Mouse (Mus musculus) urinary bladder, postnatal 14 days (tissue): ENCODE results near the gene 1700018B08Rik.

Experiments
- DNase-seq: peaks from one replicate; pipeline ENCODE4 v3.0.0; 2021; ENCODE audit warnings: low spot score

Gene 1700018B08Rik

GRCm38 (mm10) chr8:121561636-121562345 is 17.7 kb upstream of the 1700018B08Rik start:
- DNase-seq: peak; percentile 64

GRCm38 (mm10) chr8:121560432-121561100 is 16.4 kb upstream of the 1700018B08Rik start:
- DNase-seq: no peak

GRCm38 (mm10) chr8:121559801-121560200 is 15.7 kb upstream of the 1700018B08Rik start:
- no peak for DNase-seq

- no peak for DNase-seq
Measured at GRCm38 (mm10) chr8:121558538-121558937, 14.4 kb upstream of the 1700018B08Rik start.

- DNase-seq: no peak
Measured at GRCm38 (mm10) chr8:121557746-121558145, 13.6 kb upstream of the 1700018B08Rik start.

- DNase-seq: no peak
Measured at GRCm38 (mm10) chr8:121553831-121554475, 9.8 kb upstream of the 1700018B08Rik start.

- DNase-seq: no peak
Measured at GRCm38 (mm10) chr8:121552506-121552905, 8.4 kb upstream of the 1700018B08Rik start.

GRCm38 (mm10) chr8:121551065-121551985 is 7.2 kb upstream of the 1700018B08Rik start:
- no peak for DNase-seq

- no peak for DNase-seq
Measured at GRCm38 (mm10) chr8:121550056-121550455, 5.9 kb upstream of the 1700018B08Rik start.

GRCm38 (mm10) chr8:121547132-121547531 is 3.0 kb upstream of the 1700018B08Rik start:
- DNase-seq: peak; percentile 72

GRCm38 (mm10) chr8:121544936-121545335 is 816 bp upstream of the 1700018B08Rik start:
- DNase-seq: no peak

- DNase-seq: no peak
Measured at GRCm38 (mm10) chr8:121542901-121543300, 1.2 kb downstream of the 1700018B08Rik start.

- no peak for DNase-seq
Measured at GRCm38 (mm10) chr8:121541862-121542261, 2.3 kb downstream of the 1700018B08Rik start.

GRCm38 (mm10) chr8:121532381-121532780 is 11.7 kb downstream of the 1700018B08Rik start:
- no peak for DNase-seq

- no peak for DNase-seq
Measured at GRCm38 (mm10) chr8:121530639-121531038, 13.5 kb downstream of the 1700018B08Rik start.

GRCm38 (mm10) chr8:121528790-121529189 is 15.3 kb downstream of the 1700018B08Rik start:
- no peak for DNase-seq

- DNase-seq: no peak
Measured at GRCm38 (mm10) chr8:121527751-121528150, 16.4 kb downstream of the 1700018B08Rik start.

GRCm38 (mm10) chr8:121526811-121527550 is 17.1 kb downstream of the 1700018B08Rik start:
- DNase-seq: no peak

GRCm38 (mm10) chr8:121525111-121525818 is 18.9 kb downstream of the 1700018B08Rik start:
- DNase-seq: no peak

GRCm38 (mm10) chr8:121513429-121513828 is 30.7 kb downstream of the 1700018B08Rik start:
- DNase-seq: peak; percentile 84
